Mouse (Mus musculus) gastrocnemius, postnatal 4 days (tissue): Measurements from ENCODE around the gene Pgbd5. TPM values are rescaled to one million over a fixed set of nuclear protein-coding genes. Genes with fewer than 3 reads are reported as not detected.

Source experiments
- DNase-seq, 2 experiments: peaks; one replicate each; pipeline ENCODE4 v3.0.0; 2021 to 2022; ENCODE audit warnings: low spot score in 2 of 2, mixed read lengths in 2 of 2
- total RNA-seq, 2 experiments: library from RNA; stranded (reverse); gene quantifications; 2 replicates each; pipeline ENCODE4 v1.2.3; 2021

Gene Pgbd5
- total RNA-seq, 2 experiments from 2014 or later = 2.0 to 2.5 TPM

DNA sequence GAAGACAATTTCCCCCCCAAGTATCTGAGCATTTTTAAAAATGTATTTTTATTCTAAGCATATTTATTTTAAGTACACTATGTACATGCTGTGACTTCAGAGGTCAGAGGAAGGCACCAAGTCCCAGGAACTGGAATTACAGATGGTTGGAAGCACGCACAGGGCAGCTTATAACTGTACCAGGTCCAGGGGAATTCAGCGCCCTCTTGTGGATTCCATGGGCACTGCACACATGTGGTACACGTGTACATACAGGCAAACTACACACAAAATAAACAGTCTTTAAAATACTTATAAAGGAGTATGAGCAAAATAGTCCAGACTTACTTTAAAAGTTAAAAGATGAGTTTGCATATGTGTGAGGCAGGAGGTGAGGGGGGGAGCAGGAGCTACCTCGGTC is 45.5 kb downstream of the Pgbd5 start:
- no peak for DNase-seq

- no peak for DNase-seq
Observed at GRCm38 (mm10) chr8:124393013-124393412, 46.4 kb downstream of the Pgbd5 start.

- DNase-seq = no peak
Observed at GRCm38 (mm10) chr8:124392271-124393012, 47.0 kb downstream of the Pgbd5 start.

GRCm38 (mm10) chr8:124391191-124391590 is 48.3 kb downstream of the Pgbd5 start:
- no peak for DNase-seq

- DNase-seq = no peak
Observed at GRCm38 (mm10) chr8:124389495-124389894, 50.0 kb downstream of the Pgbd5 start.

- no peak for DNase-seq
Observed at GRCm38 (mm10) chr8:124386225-124386899, 53.1 kb downstream of the Pgbd5 start.

DNA sequence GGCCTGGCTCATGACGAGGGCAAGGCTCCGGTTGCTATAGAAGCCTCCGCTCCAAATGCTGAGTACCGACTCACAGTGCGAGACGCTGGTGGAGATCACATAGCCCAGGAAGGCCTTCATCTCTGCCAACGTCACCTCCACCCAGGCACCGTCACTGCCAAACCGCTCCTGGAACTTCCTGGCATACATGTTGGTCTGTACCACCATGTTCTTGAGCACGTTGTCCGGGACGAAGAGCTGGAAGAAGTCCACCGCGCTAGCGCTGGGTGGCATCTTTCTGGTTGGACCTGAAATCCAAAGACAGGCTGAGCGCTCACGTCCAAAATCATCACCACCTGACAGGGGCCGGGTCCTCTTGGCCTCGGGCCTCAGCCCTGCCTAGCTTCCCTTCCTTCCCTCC is 55.1 kb downstream of the Pgbd5 start:
- no peak for DNase-seq

GRCm38 (mm10) chr8:124382235-124382634 is 57.2 kb downstream of the Pgbd5 start:
- DNase-seq = no peak

- no peak for DNase-seq
Observed at GRCm38 (mm10) chr8:124379289-124379688, 60.2 kb downstream of the Pgbd5 start.

DNA sequence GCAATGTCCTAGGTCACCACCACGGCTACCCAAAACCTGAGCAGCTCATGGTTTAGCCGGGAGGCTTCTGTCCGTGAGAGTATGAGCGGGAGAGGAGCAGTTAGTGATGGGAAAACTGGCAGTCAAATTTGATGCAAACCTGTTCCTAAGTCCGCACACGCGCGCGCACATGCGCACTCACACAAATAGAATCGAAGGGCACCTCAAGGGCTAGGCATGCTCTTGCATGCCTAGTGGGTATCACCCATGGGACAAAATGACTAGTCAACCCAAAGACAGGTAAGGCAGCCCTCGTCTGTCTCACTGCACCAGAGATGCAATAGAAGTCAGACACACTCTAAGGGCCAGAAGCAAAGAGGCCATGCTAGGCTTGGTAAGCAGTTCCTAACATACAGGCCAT is 63.1 kb downstream of the Pgbd5 start:
- no peak for DNase-seq

DNA sequence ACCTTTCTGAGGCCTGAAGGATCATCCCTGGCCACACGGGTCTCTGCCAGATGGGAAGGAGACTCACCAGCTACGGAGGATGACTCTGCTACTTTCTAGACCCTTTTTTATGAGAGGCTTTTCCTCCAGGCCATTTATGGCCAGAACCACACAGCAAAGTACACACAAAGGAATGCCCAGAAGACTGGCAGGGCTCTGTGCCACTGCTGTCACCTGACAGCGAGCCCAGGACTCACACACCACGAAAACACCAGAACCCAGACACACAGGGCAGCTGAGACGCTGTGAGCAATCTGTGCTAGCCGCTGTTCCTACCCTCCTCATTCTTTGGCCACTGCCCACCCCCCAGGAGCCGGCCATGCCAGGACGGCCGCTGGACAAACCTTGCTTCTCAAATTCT is 63.7 kb downstream of the Pgbd5 start:
- no peak for DNase-seq

- DNase-seq = no peak
Observed at GRCm38 (mm10) chr8:124375168-124375567, 64.3 kb downstream of the Pgbd5 start.

DNA sequence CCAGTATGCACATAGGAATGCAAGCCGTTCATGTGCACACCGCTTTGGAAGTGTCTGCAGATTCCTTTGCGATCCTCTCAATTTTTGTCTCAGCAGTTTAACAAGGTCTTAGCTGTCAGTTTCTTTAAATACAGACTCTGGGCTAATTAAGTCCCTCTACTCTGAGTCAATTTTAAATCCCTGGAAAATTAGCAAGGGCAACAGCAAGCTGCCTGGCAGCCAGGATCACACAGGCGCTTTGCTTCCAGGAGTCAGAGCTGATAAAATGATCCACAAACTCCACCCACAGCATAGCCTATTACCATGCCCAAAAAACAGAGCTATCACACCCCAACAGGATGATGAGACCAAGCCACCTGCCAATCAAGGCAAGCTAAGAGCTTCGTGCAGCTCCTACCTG is 65.7 kb downstream of the Pgbd5 start:
- no peak for DNase-seq

GRCm38 (mm10) chr8:124371410-124372123 is 67.9 kb downstream of the Pgbd5 start:
- DNase-seq = no peak

GRCm38 (mm10) chr8:124370422-124371183 is 68.9 kb downstream of the Pgbd5 start:
- DNase-seq = no peak

DNA sequence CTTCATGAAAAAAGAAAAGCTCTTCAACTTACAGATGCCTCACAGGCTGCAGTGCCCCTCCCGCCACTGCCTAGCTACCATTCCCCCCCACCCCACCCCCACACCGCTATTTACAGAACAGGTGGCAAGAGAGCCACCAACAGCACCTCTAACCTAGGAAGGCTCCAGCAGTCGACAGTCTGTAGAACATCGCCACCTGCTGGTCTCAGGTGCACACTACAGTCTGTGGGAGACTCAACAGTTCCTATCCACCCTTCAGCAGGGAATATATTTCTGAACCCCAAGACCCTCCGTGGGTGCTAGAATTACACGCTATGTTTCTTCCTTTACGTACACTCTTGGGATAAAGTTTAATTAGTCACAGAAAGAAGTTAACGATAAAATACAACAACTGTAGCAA is 71.2 kb downstream of the Pgbd5 start:
- peak in 1 of 2 experiments; percentile 61 for DNase-seq

DNA sequence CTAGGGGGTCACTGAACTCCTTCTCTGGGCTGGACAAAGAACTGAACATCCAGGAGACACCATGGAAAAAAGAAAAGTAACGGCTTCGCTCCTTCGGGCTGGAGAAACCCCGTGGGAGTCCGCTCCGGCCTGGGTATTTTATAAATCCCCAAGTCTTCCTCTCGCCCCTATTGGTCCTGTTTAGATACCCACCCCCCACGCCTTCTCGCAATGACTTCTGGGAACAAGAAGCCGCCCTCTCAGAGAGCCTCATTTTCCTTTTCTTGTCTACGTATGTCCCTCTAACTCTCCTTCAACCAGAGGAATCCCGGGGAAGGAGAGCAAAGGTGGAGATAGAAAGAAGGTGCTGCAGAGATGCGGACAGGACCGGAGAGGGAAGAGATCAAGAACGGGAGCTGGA is 76.1 kb downstream of the Pgbd5 start:
- no peak for DNase-seq

DNA sequence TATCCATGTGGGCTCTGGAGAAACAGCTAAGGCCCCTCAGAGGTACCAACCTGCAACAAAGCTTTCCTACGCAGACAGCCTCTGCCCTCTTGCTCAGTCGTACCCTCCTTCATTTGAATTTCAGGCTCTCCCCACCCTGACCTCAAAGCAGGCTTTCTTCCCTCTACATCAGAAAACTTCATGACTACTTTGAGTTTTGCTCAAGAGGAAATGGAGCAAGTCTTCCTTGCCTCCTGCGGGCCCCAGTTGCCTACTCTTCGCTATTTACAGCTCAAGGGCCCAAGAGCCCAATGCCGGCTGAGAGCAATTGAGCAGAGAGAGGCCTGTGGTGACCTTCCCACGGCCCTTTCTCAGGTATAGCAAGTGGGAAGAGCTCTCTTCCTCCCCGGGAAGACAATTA is 76.9 kb downstream of the Pgbd5 start:
- DNase-seq = no peak

GRCm38 (mm10) chr8:124361773-124362427 is 77.6 kb downstream of the Pgbd5 start:
- no peak for DNase-seq

- no peak for DNase-seq
Observed at GRCm38 (mm10) chr8:124360911-124361310, 78.5 kb downstream of the Pgbd5 start.

GRCm38 (mm10) chr8:124351636-124352035 is 87.8 kb downstream of the Pgbd5 start:
- DNase-seq = no peak
